Mouse (Mus musculus) intestine, embryonic 14.5 days (tissue): Measurements from ENCODE around the gene Adam1a. TPM values are rescaled to one million over a fixed set of nuclear protein-coding genes. Genes with fewer than 3 reads are reported as not detected.
A peak's percentile ranks its signal among the peaks of the same experiment; 100 is the strongest.

Experiments
- ATAC-seq: fragments of 200-750 bp; cut with Nextera tagmentation; replicated peaks from 2 replicates; pipeline ENCODE4 v1.8.0; 2017; ENCODE audit warnings: low read depth, moderate number of reproducible peaks, moderate TSS enrichment, moderate library complexity; ENCODE audit not compliant: low FRiP score, low TSS enrichment
- DNase-seq: peaks from one replicate; pipeline ENCODE4 v3.0.0-alpha.2; 2018; ENCODE audit warnings: low spot score
- H3K27ac ChIP-seq: fragments of 300-500 bp; sonication (generic); 2 replicates; pipeline ENCODE4 v1.5.1; 2014; ENCODE audit warnings: low read depth, mild to moderate bottlenecking, control low read depth
- H3K27me3 ChIP-seq: fragments of 300-500 bp; sonication (generic); replicated peaks from 2 replicates; pipeline ENCODE4 v1.6.1; 2014; ENCODE audit warnings: low read length, control low read depth; ENCODE audit not compliant: control insufficient read depth, insufficient read depth
- H3K36me3 ChIP-seq: fragments of 300-500 bp; sonication (generic); 2 replicates; pipeline ENCODE4 v1.6.1; 2014; ENCODE audit warnings: low read length, control low read depth; ENCODE audit not compliant: control insufficient read depth, insufficient read depth
- H3K4me1 ChIP-seq: fragments of 300-500 bp; sonication (generic); replicated peaks from 2 replicates; pipeline ENCODE4 v1.6.1; 2014; ENCODE audit warnings: low read length, control low read depth, mixed read lengths; ENCODE audit not compliant: control insufficient read depth, insufficient read depth
- H3K4me2 ChIP-seq: fragments of 300-500 bp; sonication (generic); 2 replicates; pipeline ENCODE4 v1.6.1; 2014; ENCODE audit warnings: low read length
- H3K4me3 ChIP-seq: fragments of 300-500 bp; sonication (generic); 2 replicates; pipeline ENCODE4 v1.5.1; 2014; ENCODE audit warnings: low read depth, low read length, control low read depth, mixed read lengths
- H3K9ac ChIP-seq: fragments of 300-500 bp; sonication (generic); 2 replicates; pipeline ENCODE4 v1.6.1; 2014; ENCODE audit warnings: mild to moderate bottlenecking, low read length
- H3K9me3 ChIP-seq: fragments of 300-500 bp; sonication (generic); 2 replicates; pipeline ENCODE4 v1.6.1; 2016; ENCODE audit warnings: low read length, control low read depth; ENCODE audit not compliant: control insufficient read depth
- WGBS: fragments of 180-500 bp; shearing (Covaris S2); extraction: QIAGEN DNeasy Blood & Tissue Kit; methylation state at CpG from one replicate; pipeline ENCODE4 v1.1.7; 2014; 5-methylcytosine and 5-hydroxymethylcytosine counted together
- polyA plus RNA-seq: library from polyadenylated mRNA; unstranded; fragments of >200 nt; fragmentation: Nextera tagmentation; extraction: Ambion mirVana; gene quantifications from 2 replicates; pipeline ENCODE4 v1.2.1, GENCODE M21; 2014

Gene Adam1a
- polyA plus RNA-seq, 1 experiment from 2014 or later = 1.6 TPM

- H3K4me3 ChIP-seq = no peak overlapping the region
- H3K9me3 ChIP-seq = no peaks in the 10 kb centered on the region
- H3K4me1 ChIP-seq = peaks cover 14% of the 10 kb centered on the region
- ATAC-seq = no peak
- no peak for DNase-seq
- H3K36me3 ChIP-seq = no peaks in the 10 kb centered on the region
- no peak overlapping the region for H3K4me2 ChIP-seq
- no peak overlapping the region for H3K9ac ChIP-seq
- WGBS = 61% methylated on average over 6 of the region's 6 CpGs
- peak overlapping the region; percentile 29; the same call in 1 of the 2 replicates for H3K27ac ChIP-seq
- no peaks in the 10 kb centered on the region for H3K27me3 ChIP-seq
Measured at GRCm38 (mm10) chr5:121586400-121587039, 41.2 kb upstream of the Adam1a start.

GRCm38 (mm10) chr5:121585699-121586098 lies 40.4 kb upstream of the Adam1a start:
- Histone ChIP-seq H3K9ac (no peak overlapping the region), H3K27ac (0 out of 2 replicates have a peak overlapping the region, but pooled peaks have one; percentile 29), H3K4me3 (no peak overlapping the region), H3K4me2 (no peak overlapping the region), H3K27me3 (no peaks in the 10 kb centered on the region), H3K4me1 (peaks cover 14% of the 10 kb centered on the region), H3K36me3 (no peaks in the 10 kb centered on the region), H3K9me3 (no peaks in the 10 kb centered on the region)
- ATAC-seq (no peak), DNase-seq (no peak)
- 88% methylated on average over 5 of the region's 5 CpGs for WGBS

- Histone ChIP-seq H3K4me3 (no peak overlapping the region), H3K27me3 (no peaks in the 10 kb centered on the region), H3K9ac (no peak overlapping the region), H3K27ac (no peak overlapping the region), H3K9me3 (no peaks in the 10 kb centered on the region), H3K4me1 (peaks cover 14% of the 10 kb centered on the region), H3K4me2 (no peak overlapping the region), H3K36me3 (peaks cover 5% of the 10 kb centered on the region)
- no peak for ATAC-seq
- DNase-seq = no peak
- 94% methylated on average over 10 of the region's 10 CpGs for WGBS
Measured at GRCm38 (mm10) chr5:121585005-121585404, 39.7 kb upstream of the Adam1a start.

- Histone ChIP-seq H3K27me3 (no peaks in the 10 kb centered on the region), H3K4me2 (no peak overlapping the region), H3K4me3 (no peak overlapping the region), H3K9ac (no peak overlapping the region), H3K27ac (no peak overlapping the region), H3K9me3 (no peaks in the 10 kb centered on the region), H3K36me3 (peaks cover 16% of the 10 kb centered on the region), H3K4me1 (peaks cover 14% of the 10 kb centered on the region)
- 53% methylated on average over 12 of the region's 12 CpGs for WGBS
- DNase-seq (peak; percentile 70), ATAC-seq (peak; percentile 81)
Measured at GRCm38 (mm10) chr5:121583765-121584501, 38.7 kb upstream of the Adam1a start.

- 92% methylated on average over 8 of the region's 8 CpGs for WGBS
- Histone ChIP-seq H3K27me3 (no peaks in the 10 kb centered on the region), H3K36me3 (peaks cover 24% of the 10 kb centered on the region), H3K9ac (no peak overlapping the region), H3K9me3 (no peaks in the 10 kb centered on the region), H3K4me2 (no peak overlapping the region), H3K4me3 (no peak overlapping the region), H3K4me1 (peaks cover 14% of the 10 kb centered on the region), H3K27ac (no peak overlapping the region)
- no peak for ATAC-seq
- no peak for DNase-seq
Measured at GRCm38 (mm10) chr5:121581945-121582344, 36.7 kb upstream of the Adam1a start.

GRCm38 (mm10) chr5:121576927-121577488 lies 31.7 kb upstream of the Adam1a start:
- Histone ChIP-seq H3K4me1 (no peaks in the 10 kb centered on the region), H3K27ac (no peak overlapping the region), H3K4me2 (no peak overlapping the region), H3K36me3 (peaks cover 54% of the 10 kb centered on the region), H3K27me3 (no peaks in the 10 kb centered on the region), H3K9me3 (no peaks in the 10 kb centered on the region), H3K9ac (no peak overlapping the region), H3K4me3 (no peak overlapping the region)
- no peak for ATAC-seq
- WGBS = 90% methylated on average over 11 of the region's 11 CpGs
- DNase-seq = no peak

GRCm38 (mm10) chr5:121575867-121576266 lies 30.6 kb upstream of the Adam1a start:
- Histone ChIP-seq H3K4me1 (no peaks in the 10 kb centered on the region), H3K9ac (no peak overlapping the region), H3K27ac (no peak overlapping the region), H3K9me3 (no peaks in the 10 kb centered on the region), H3K4me2 (no peak overlapping the region), H3K27me3 (no peaks in the 10 kb centered on the region), H3K36me3 (peaks cover 60% of the 10 kb centered on the region), H3K4me3 (no peak overlapping the region)
- ATAC-seq = no peak
- 96% methylated on average over 11 of the region's 11 CpGs for WGBS
- DNase-seq = no peak

- H3K27me3 ChIP-seq = no peaks in the 10 kb centered on the region
- peaks cover 56% of the 10 kb centered on the region for H3K36me3 ChIP-seq
- no peaks in the 10 kb centered on the region for H3K9me3 ChIP-seq
- H3K4me3 ChIP-seq = no peak overlapping the region
- DNase-seq (no peak), ATAC-seq (no peak)
- H3K27ac ChIP-seq = no peak overlapping the region
- H3K4me1 ChIP-seq = no peaks in the 10 kb centered on the region
- WGBS = 89% methylated on average over 13 of the region's 13 CpGs
- no peak overlapping the region for H3K4me2 ChIP-seq
- no peak overlapping the region for H3K9ac ChIP-seq
Measured at GRCm38 (mm10) chr5:121574145-121574544, 28.9 kb upstream of the Adam1a start.
